Mouse (Mus musculus): ENCODE data around the gene Zfp354a.
"Not testable (repeated sequence)": the region's sequence is repeated elsewhere in the genome, so short reads cannot be mapped to it uniquely, and the experiment has no call there.

The Zfp354a gene

DNA sequence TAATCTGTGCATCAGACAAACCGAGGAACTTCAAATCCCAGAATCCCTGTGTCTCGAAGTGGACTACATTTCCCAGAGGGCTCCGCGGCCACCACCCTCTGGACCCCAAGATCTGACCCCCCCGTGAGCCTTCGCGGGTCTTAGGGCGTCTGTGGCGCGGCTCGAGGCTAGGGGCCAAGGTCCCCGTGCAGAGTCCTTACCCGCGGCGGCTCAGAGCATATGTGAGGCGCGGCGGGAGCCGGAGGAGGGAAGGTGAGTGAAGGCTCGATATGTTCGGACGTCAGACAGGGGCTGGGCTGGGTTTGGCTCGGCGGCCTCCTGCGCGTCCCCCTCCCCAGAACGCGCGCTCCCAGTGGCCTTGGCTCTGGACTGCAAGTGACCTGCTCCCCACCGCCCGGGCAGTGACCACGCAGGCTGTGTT is at the start of gene Zfp354a:
Gene Zfp354a, plus strand, starts transcription at position 107 of the 421 bp plus-strand sequence.
- in situ Hi-C loops (cut with MboI, MseI), result no loop called here

DNA sequence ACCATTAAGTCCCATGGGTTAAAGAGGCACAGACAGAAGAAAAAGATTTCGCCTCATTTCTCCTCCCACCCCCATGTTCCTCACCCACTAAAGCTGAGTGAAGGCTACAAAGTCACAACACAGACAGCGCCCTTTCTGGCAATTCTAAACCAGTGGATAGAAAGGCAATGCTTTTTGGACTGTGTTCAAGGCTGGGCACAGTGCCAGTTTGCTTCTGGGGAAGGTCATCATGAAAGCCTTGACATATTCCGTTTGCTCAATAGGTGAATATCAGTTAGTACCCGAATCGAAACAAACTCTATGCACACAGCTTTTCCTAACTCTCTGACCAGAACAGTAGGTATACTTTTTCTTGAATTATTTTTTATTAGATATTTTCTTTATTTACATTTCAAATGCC is 47.2 kb upstream of the Zfp354a start:
- in situ Hi-C loops (cut with MboI, MseI), result no loop called here

DNA sequence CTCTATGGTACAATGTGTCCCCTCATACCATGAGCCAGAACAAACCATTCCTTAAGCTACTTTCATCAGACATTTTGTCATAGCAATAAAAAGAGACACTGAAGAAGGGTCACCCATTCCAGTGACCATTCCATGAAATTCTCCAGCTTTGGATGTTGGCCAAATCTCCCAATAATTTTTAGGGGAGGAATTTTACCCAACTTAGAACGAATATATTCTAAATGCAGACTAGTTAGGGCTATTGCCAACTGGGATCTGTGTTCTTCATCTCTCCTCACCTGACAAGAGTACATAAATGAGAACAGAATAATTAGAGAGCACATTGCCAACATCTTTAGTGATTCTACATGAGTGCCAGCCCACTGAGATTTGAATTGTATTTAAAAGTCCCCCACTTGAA is 45.1 kb upstream of the Zfp354a start, which contains the start of gene Olfr54:
Gene Olfr54, plus strand, starts transcription at position 301 of the 400 bp plus-strand sequence.
- in situ Hi-C loops (cut with MboI, MseI), result no loop called here

DNA sequence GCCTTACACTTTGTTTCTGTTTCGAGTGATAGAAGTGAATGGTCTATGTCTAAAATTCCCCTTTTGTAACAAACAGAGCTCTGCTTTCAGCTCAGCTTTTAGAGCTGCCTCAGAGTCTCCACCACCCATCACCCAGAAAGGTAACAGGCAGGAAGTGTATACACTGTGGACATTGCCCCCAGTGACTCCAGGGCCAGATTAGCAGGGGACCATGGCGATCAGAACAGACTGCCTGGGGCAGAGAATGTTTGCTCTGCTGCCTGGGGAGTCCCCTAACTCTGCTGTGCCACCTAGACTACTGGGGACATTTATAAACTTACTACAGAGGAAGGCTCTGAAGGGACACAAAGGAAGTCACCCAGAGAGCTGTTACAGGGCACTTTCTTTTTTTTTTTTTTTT is 42.7 kb upstream of the Zfp354a start:
- in situ Hi-C loops (cut with MboI, MseI), result no loop called here

DNA sequence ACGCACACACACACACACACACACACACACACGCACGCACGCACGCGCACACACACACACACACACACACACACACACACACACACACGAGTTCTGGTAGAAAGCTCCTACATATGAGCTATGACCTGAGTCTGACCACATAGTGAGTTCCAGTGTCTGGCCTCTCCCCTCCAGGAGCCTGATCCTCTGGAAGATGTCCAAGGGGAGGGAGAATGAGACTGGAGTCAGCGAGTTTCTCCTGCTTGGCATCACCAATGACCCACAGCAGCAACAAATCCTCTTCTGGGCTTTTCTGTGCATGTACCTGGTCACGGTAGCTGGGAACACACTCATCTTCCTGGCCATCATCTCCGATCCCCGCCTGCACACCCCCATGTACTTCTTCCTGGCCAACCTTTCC is 32.2 kb upstream of the Zfp354a start:
- in situ Hi-C loops (cut with MboI, MseI), result not testable (repeated sequence)

DNA sequence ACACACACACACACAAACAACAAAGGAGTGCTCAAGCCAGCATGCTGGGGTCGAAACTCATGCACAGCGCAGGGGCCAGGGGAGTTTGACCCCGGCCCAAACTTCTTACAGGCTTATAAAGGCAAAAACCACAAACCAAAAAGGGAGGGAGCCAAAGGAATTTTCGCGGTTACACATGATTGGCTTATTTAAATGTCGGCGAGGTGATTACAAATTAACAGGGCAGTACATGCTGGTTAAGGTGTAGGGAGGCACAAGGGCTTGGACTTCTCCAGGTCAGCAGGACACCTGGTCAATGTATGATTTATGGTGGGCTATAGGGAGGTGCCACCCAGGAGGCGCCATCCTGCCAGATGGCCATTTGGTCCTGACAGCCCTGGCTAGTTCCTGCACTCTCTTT is 29.7 kb upstream of the Zfp354a start:
- in situ Hi-C loops (cut with MboI, MseI), result not testable (repeated sequence)

DNA sequence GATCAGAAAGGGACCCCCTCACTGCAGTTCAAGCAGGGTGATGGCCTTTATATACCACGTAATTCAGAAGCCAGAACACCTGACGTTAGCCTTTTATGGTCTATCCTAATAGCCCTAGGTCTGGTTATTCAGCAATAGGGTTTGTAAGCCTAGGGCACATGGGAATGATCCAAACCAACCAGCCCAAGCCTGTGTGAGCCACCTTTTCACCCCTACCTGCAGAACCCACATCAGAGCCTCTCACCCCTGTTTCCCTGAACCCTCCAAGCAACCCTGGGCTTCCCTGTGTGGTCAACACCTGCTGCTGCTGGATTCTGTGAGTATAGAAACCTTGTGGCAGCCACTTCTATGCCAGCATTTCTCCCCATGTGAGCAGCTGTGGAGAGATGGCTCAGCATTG is 28.8 kb upstream of the Zfp354a start:
- in situ Hi-C loops (cut with MboI, MseI), result loop anchor here (5.0 kb wide), 1 partner anchor 88 kb away; the partner anchor contains the start of gene 4933414I15Rik

DNA sequence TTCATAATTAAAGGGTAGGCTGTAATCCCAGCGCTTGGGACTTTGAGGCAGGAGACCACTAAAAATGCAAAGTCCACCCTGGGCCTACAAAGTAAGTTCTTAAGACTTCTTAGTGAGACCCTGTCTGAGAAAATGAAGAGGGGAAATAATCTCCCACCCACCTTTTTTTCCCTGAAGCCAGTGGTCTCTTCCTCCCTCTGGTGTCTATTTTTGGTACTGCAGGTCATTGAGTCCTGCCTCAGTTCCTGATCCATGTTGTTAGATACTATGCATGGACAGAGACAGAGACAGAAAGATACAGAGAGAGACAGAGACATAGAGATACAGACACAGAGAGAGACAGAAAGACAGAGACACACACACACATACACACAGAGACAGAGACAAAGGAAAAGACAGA is 26.2 kb upstream of the Zfp354a start:
- in situ Hi-C loops (cut with MboI, MseI), result loop anchor here (5.0 kb wide), 1 partner anchor 91 kb away; the partner anchor contains the start of gene 4933414I15Rik

DNA sequence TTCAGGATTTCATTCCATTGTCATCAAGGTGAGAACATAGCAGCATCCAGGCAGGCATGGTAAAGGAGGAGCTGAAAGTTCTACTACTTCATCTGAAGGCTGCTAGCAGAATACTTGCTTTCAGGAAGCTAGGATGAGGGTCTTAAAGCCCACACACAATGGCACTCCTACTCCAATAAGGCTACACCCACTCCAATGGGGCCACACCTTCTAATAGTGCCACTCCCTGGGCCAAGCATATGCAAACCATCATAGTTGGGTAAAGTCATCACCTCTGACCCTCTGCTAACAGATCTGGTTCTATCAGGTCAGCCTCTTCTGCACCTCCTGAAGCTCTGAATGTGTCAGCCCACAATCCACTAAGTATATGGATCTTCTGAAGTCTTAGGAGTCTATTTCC is 24.9 kb upstream of the Zfp354a start:
- in situ Hi-C loops (cut with MboI, MseI), result loop anchor here (5.0 kb wide), 1 partner anchor 92 kb away; the partner anchor contains the start of gene 4933414I15Rik

DNA sequence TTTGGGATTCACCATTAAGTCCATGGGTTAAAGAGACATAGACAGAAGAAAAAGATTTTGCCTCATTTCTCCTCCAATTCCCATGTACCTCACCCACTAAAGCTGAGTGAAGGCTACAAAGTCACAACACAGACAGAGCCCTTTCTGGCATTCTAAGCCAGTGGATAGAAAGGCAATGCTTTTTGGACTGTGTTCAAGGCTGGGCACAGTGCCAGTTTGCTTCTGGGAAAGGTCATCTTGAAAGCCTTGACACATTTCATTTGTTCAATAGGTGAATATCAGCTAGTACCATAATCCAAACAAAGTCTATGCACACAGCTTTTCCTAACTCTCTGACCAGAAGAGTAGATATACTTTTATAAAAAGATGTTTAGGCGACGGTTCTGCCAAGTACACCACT is 23.1 kb upstream of the Zfp354a start:
- in situ Hi-C loops (cut with MboI, MseI), result no loop called here

DNA sequence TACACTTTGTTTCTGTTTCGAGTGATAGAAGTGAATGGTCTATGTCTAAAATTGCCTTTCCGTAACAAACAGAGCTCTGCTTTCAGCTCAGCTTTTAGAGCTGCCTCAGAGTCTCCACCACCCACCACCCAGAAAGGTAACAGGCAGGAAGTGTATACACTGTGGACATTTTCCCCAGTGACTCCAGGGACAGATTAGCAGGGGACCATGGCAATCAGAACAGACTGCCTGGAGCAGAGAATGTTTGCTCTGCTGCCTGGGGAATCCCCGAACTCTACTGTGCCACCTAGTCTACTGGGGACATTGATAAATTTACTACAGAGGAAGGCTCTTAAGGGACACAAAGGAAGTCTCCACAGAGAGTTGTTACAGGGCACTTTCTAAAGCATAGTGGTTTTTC is 14.3 kb upstream of the Zfp354a start:
- in situ Hi-C loops (cut with MboI, MseI), result not testable (repeated sequence)

DNA sequence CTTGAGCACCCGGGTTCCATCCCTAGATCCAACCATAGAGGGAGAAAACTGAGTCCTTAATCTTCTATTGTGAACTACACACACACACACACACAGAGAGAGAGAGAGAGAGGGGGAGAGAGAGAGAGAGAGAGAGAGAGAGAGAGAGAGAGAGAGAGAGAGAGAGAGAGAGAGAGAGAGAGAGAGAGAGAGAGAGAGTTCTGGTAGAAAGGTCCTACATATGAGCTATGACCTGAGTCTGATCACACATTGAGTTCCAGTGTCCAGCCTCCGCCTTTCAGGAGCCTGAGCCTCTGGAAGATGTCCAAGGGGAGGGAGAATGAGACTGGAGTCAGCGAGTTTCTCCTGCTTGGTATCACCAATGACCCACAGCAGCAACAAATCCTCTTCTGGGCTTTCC is 11.2 kb upstream of the Zfp354a start, which contains the start of gene Olfr1375:
Gene Olfr1375, plus strand, starts transcription at position 301 of the 400 bp plus-strand sequence.
- in situ Hi-C loops (cut with MboI, MseI), result not testable (repeated sequence)

DNA sequence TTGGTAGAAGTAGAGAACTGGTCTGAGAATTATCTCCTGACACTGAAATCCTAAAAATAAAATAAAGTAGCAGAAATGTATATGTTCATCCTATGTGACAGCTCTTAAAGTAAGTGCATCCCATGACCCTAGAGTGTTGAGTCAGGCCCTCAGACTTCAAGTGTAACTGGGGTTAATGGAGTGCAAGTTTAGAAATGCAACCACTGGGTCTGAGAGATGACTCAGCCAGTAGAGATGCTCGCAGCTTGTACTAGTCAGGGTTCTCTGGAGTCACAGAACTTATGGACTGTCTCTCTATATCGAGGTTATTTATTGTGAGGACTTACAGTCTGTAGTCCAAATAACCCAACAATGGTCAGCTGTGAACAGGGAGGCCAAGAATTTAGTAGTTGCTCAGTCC is 7.4 kb upstream of the Zfp354a start:
- in situ Hi-C loops (cut with MboI, MseI), result no loop called here

DNA sequence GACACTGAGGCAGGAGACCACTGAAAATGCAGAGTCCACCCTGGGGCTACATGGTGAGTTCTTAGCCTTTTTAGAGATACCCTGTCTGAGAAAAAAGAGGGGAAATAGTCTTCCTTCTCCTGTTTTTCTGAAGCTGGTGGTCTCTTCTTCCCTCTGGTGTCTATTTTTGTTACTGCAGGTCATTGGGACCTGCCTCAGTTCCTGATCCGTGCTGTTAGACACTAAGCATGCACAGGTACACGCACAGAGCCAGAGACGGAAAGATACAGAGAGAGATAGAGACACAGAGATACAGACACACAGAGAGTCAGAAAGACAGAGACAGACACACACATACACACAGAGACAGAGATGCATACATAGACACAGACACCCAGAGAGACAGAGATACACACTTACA is 5.8 kb upstream of the Zfp354a start:
- in situ Hi-C loops (cut with MboI, MseI), result no loop called here

DNA sequence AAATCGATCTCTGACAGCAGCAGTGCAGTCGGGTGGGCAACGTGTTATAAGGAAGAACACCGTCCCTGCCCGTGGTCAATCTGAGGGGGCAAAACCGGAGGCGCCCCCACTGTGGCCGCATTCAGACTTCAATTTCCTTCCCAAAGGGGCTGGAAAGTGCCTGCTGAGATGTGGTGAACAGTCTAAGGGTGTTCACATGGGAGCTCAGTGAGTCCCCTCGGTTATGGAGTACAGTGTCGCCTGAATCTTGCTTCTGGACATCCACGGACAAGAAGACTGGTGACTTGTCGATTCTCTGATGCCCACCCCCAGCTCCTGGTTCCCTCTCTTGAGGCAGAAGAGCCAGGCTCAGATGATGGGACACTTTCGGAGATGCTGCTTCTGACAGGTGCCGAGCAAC is 583 bp downstream of the Zfp354a start:
- in situ Hi-C loops (cut with MboI, MseI), result no loop called here

DNA sequence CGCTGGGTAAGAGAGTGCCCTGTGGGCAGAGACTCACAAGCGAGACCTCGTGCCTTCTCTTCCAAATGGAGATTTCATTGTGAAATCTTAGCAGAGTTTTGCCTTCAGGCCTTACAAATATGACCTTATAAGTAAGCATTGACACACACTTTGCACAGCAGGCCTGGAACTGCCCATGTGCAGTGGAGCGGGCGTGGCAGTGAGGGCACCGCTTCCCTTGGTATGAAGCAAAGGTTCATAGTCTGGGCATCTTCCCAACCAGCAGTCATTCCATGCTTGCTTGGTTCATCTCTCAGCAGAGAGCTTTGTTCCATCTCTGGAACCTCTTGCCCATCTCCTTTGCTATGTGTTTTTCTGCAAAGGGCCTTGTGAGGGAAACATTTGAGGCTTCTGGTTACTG is 1.9 kb downstream of the Zfp354a start:
- in situ Hi-C loops (cut with MboI, MseI), result no loop called here

DNA sequence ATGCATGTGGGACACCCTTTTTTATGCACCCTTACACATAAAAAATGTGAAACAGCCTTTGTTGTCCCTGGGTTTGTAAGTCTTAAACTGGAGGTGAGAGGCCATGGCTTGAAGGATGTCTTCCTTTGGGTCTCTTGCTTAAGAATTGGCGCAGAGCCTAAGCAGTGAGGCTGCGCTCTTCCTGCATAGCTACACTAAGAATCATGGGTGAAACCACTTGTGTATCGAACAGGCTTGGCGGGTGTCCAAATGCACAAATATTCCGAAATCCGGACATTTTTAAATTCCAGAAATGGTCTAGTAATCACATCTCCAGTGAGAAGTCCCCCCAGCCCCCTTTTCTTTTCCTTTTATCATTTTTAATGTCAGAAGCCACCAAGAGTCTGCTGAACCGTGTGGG is 4.2 kb downstream of the Zfp354a start:
- in situ Hi-C loops (cut with MboI, MseI), result no loop called here

DNA sequence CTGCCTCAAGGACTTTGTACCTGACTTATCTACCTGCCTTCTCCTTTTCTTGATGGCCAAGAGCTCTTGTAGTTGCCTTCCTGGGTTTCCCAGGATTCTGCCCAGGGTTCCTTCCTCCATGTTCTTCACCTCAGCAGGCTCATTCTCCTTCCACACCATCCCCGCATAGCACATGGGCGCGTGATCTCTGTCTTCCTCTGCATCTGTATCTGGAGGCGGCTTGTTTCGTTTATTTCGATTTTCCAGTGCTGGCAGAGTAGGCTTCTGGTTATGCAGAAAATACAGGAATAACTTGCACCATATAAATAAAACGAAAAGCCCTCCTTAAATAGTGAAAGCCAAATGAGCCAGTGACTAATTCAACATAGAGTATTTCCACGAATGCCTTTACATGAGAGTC is 4.8 kb downstream of the Zfp354a start:
- in situ Hi-C loops (cut with MboI, MseI), result no loop called here

DNA sequence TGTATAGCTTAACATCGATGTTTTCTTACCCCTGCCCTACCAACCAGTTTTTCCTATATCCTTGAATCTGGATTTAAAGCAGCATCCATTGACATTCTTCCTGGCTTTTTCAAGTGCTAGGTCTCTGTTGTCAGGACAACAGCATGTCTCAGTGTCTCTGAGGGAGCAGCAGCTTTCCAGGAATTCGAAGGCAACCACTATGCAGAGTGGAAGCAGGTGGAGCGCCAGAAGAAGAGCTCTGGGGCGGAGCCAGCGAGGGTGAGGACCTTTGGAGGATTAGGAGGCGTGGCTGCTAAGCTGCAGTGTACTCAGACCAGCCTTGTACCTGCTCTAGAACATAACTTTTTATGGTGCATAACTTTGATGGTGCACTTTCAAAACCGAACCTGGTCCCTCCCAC is 25.5 kb downstream of the Zfp354a start:
- in situ Hi-C loops (cut with MboI, MseI), result no loop called here

DNA sequence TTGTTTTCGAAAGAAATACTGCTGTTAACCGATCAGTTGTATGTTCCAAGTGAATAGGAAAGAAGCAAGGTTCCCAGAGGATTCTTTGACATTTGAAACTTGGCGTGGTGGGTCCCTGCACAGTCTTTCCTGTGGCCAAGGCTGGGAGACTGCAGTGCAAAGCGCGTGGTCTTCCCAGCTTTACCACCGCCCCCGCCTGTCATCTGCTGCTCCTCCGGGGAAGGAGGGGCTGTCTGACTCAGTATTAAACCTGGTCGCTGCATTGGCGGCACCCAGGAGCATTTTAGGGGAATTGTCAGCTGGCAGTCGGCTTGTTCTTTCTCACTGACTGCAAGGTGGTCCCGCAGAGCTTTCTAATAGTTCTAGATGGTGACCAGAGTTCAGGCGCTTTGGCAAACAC is 26.2 kb downstream of the Zfp354a start:
- in situ Hi-C loops (cut with MboI, MseI), result no loop called here

DNA sequence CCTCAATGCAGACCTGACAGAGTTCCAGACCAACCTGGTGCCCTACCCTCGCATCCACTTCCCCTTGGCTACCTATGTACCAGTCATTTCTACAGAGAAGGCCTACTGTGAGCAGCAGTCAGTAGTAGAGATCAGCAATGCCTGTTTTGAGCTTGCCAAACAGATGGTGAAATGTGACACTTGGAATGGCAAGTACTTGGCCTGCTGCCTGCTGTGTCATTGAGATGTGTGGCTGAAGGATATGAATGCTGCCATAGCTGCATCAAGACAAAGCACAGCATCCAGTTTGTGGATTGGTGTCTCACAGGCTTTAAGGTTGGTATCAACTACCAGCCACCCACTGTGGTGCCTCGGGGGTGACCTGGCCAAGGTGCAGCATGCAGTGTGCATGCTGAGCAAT is 48.2 kb downstream of the Zfp354a start:
- in situ Hi-C loops (cut with MboI, MseI), result no loop called here

DNA sequence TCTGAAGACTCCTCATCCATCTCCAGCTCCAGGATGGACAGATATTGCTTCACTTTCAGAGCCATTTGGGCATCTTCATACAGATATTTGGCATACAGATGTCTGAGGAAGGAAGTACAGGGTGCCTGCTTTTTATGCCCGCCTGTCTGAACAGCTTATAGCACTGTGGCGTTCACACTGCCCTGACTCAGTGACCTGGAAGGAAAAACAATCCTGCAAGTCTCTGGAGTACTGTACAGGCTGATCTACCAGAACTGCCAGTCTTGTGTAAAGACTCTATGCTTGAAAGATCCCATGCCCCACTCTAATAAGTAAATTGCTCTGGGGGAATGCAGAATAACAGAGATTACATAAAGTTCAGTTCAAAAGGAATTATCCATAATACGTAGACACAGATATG is 51.6 kb downstream of the Zfp354a start:
- in situ Hi-C loops (cut with MboI, MseI), result no loop called here

Data from T-helper 1 cell (primary cell).